Comparison of ENCODE assay signal across 20 mouse cellular contexts in the genomic region with DNA sequence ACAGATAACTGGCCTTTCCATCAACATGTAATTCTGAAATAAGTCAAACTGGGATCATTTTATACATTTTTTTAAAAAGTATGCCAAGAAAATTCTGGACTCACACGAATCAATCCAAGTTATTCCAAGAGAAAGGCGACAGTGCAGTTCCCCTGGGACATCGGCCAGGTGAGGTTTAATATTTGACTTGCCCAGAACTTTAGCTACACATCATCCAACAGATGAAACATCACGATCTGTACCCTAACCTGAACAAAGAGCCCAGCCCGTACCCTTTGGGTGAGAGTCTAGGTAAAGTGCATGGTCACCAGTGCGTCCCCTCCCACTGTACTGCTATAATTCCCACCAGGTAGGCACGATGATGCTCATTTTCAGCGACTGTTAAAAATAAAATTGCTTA. TPM values are rescaled to one million over a fixed set of nuclear protein-coding genes. Genes with fewer than 3 reads are reported as not detected.
A peak's percentile ranks its signal among the peaks of the same experiment; 100 is the strongest.
DNase-seq lines count a peak whose midpoint lies in the region; ATAC-seq lines count a peak whose summit lies in the region.
"Had no signal": no experiment of that assay in that cellular context is flagged by ENCODE, and none has a peak within 500 bp of the region (broad histone marks: within the 10 kb centered on the region; RNA-seq: fewer than 3 reads in every experiment).

No protein-coding gene starts in this region.

- no peak overlapping the region for H3K27ac ChIP-seq in kidney, embryonic 16.5 days (ENCODE audit: low read length)
- H3K27ac ChIP-seq in liver, embryonic 16.5 days (ENCODE audit: low read length), result no peak overlapping the region
- no peak overlapping the region for H3K27ac ChIP-seq in midbrain, embryonic 11.5 days (ENCODE audit: low read depth, low read length)
- H3K27ac ChIP-seq: embryonic facial prominence, embryonic 10.5 days; forebrain, embryonic 13.5 days; hindbrain, embryonic 13.5 days had no signal

- H3K36me3 ChIP-seq in kidney, embryonic 16.5 days (ENCODE audit: insufficient read depth, low read length), result peaks cover 65% of the 10 kb centered on the region
- peaks cover 33% of the 10 kb centered on the region for H3K36me3 ChIP-seq in liver, embryonic 16.5 days (ENCODE audit: control insufficient read depth, insufficient read depth)
- H3K36me3 ChIP-seq in midbrain, embryonic 11.5 days (ENCODE audit: control insufficient read depth, insufficient read depth, low read length), result peaks cover 6% of the 10 kb centered on the region; the same call in 1 of the 2 replicates

- H3K4me1 ChIP-seq in kidney, embryonic 16.5 days (ENCODE audit: insufficient read depth, low read length), result no peaks in the 10 kb centered on the region
- H3K4me1 ChIP-seq in liver, embryonic 16.5 days (ENCODE audit: control insufficient read depth, low read depth, low read length), result no peaks in the 10 kb centered on the region
- H3K4me1 ChIP-seq in midbrain, embryonic 11.5 days (ENCODE audit: control insufficient read depth, insufficient read depth, low read length), result no peaks in the 10 kb centered on the region
- H3K4me1 ChIP-seq: embryonic facial prominence, embryonic 10.5 days; forebrain, embryonic 13.5 days; hindbrain, embryonic 13.5 days had no signal

- peak; percentile 66 for DNase-seq in kidney, adult 18-20 months
- DNase-seq in liver, result no peak
- peak; percentile 55 for DNase-seq in kidney, postnatal 14 days
- no peak for DNase-seq in thymus, postnatal 0 days (ENCODE audit: low spot score)
- DNase-seq in midbrain, embryonic 11.5 days (ENCODE audit: low spot score, missing footprints), result no peak
- DNase-seq: adrenal gland, adult 8-10 months; adrenal gland, postnatal 36 days; cerebellum, adult 2 months; cerebellum, postnatal 10 days; forebrain, postnatal 0 days; gastrocnemius, postnatal 14 days; heart, postnatal 10 days had no signal

- no peak overlapping the region for H3K4me3 ChIP-seq in kidney, embryonic 16.5 days (ENCODE audit: low read length)
- no peak overlapping the region for H3K4me3 ChIP-seq in liver, embryonic 16.5 days (ENCODE audit: low read depth, low read length)
- no peak overlapping the region for H3K4me3 ChIP-seq in midbrain, embryonic 11.5 days (ENCODE audit: low read depth, low read length)
- H3K4me3 ChIP-seq: embryonic facial prominence, embryonic 10.5 days; forebrain, embryonic 13.5 days; hindbrain, embryonic 13.5 days had no signal

- 94% methylated on average over 8 of the region's 8 CpGs for WGBS in kidney, embryonic 16.5 days
- WGBS in liver, embryonic 16.5 days (ENCODE audit: insufficient replicate concordance), result 80% methylated on average over 8 of the region's 8 CpGs
- 95% methylated on average over 8 of the region's 8 CpGs for WGBS in midbrain, embryonic 11.5 days

- H3K27me3 ChIP-seq in kidney, embryonic 16.5 days (ENCODE audit: insufficient read depth, low read length), result no peaks in the 10 kb centered on the region
- H3K27me3 ChIP-seq in liver, embryonic 16.5 days (ENCODE audit: control insufficient read depth, insufficient read depth, low read depth, low read length), result no peaks in the 10 kb centered on the region
- H3K27me3 ChIP-seq in midbrain, embryonic 11.5 days (ENCODE audit: control insufficient read depth, insufficient read depth, low read length), result no peaks in the 10 kb centered on the region
- H3K27me3 ChIP-seq: forebrain, embryonic 13.5 days; hindbrain, embryonic 13.5 days had no signal

- no peak overlapping the region for H3K4me2 ChIP-seq in kidney, embryonic 16.5 days (replicated peaks; ENCODE audit: low read depth, low read length)
- H3K4me2 ChIP-seq in liver, embryonic 16.5 days (ENCODE audit: low read depth, low read length), result no peak overlapping the region
- no peak overlapping the region for H3K4me2 ChIP-seq in midbrain, embryonic 11.5 days
- H3K4me2 ChIP-seq: forebrain, embryonic 13.5 days; hindbrain, embryonic 13.5 days had no signal

- no peak for ATAC-seq in kidney, embryonic 16.5 days (ENCODE audit: low FRiP score, low TSS enrichment)
- 0 out of 2 replicates have a peak, but pooled peaks have one; percentile 24 for ATAC-seq in liver, embryonic 16.5 days (ENCODE audit: low read depth)
- ATAC-seq in midbrain, embryonic 11.5 days (ENCODE audit: low FRiP score), result no peak
- ATAC-seq: forebrain, embryonic 13.5 days; forebrain, postnatal 0 days had no signal

- no peaks in the 10 kb centered on the region for H3K9me3 ChIP-seq in kidney, embryonic 16.5 days (ENCODE audit: low read length)
- H3K9me3 ChIP-seq in liver, embryonic 16.5 days (replicated peaks; ENCODE audit: control insufficient read depth, low read length), result no peaks in the 10 kb centered on the region
- no peaks in the 10 kb centered on the region for H3K9me3 ChIP-seq in midbrain, embryonic 11.5 days (ENCODE audit: control insufficient read depth, low read length)
- H3K9me3 ChIP-seq: embryonic facial prominence, embryonic 10.5 days; forebrain, embryonic 13.5 days; hindbrain, embryonic 13.5 days had no signal

- no peak overlapping the region for H3K9ac ChIP-seq in kidney, embryonic 16.5 days (replicated peaks; ENCODE audit: low read length)
- H3K9ac ChIP-seq in liver, embryonic 16.5 days (ENCODE audit: low read depth, low read length), result no peak overlapping the region
- H3K9ac ChIP-seq in midbrain, embryonic 11.5 days (ENCODE audit: low read length), result no peak overlapping the region
- H3K9ac ChIP-seq: forebrain, embryonic 13.5 days; forebrain, postnatal 0 days; hindbrain, embryonic 13.5 days had no signal

RNA-seq across cellular contexts. Expression of a gene that starts 19.0 kb away (rescaled TPM):
- polyA plus RNA-seq in kidney, embryonic 16.5 days (2015; fragmentation: Nextera tagmentation; extraction: Ambion mirVana), result 7.8 and 8.7 TPM in 2 replicates
- 5.5 and 6.0 TPM in 2 replicates for polyA plus RNA-seq in liver, embryonic 16.5 days (2015; fragmentation: Nextera tagmentation; extraction: Ambion mirVana)
- 6.7 and 7.0 TPM in 2 replicates for polyA plus RNA-seq in thymus, postnatal 0 days (2015; fragmentation: Nextera tagmentation; extraction: Ambion mirVana)
- polyA plus RNA-seq in midbrain, embryonic 11.5 days (2014; fragmentation: Nextera tagmentation; extraction: Ambion mirVana), result 16.3 and 17.4 TPM in 2 replicates

RNA-seq across cellular contexts. Expression of a gene that starts 21.5 kb away (rescaled TPM):
- polyA plus RNA-seq in kidney, embryonic 16.5 days (2015; fragmentation: Nextera tagmentation; extraction: Ambion mirVana), result 54.8 and 57.9 TPM in 2 replicates
- 27.3 and 31.7 TPM in 2 replicates for polyA plus RNA-seq in liver, embryonic 16.5 days (2015; fragmentation: Nextera tagmentation; extraction: Ambion mirVana)
- polyA plus RNA-seq in thymus, postnatal 0 days (2015; fragmentation: Nextera tagmentation; extraction: Ambion mirVana), result 48.9 and 51.0 TPM in 2 replicates
- 61.7 and 67.7 TPM in 2 replicates for polyA plus RNA-seq in midbrain, embryonic 11.5 days (2014; fragmentation: Nextera tagmentation; extraction: Ambion mirVana)

RNA-seq across cellular contexts. Expression of a gene that starts 36.3 kb away (rescaled TPM):
- not detected in 2 replicates for polyA plus RNA-seq in kidney, embryonic 16.5 days (2015; fragmentation: Nextera tagmentation; extraction: Ambion mirVana)
- polyA plus RNA-seq in liver, embryonic 16.5 days (2015; fragmentation: Nextera tagmentation; extraction: Ambion mirVana), result not detected in 2 replicates
- polyA plus RNA-seq in thymus, postnatal 0 days (2015; fragmentation: Nextera tagmentation; extraction: Ambion mirVana), result not detected in 2 replicates
- polyA plus RNA-seq in midbrain, embryonic 11.5 days (2014; fragmentation: Nextera tagmentation; extraction: Ambion mirVana), result not detected in 2 replicates
- polyA plus RNA-seq: cerebellum, adult 2 months; embryonic facial prominence, embryonic 10.5 days; embryonic facial prominence, embryonic 14.5 days; forebrain, embryonic 13.5 days; forebrain, postnatal 0 days; gonadal fat pad, adult 2 months; heart, embryonic 14.5 days; hindbrain, embryonic 13.5 days had no signal

Comparison
In these comparisons a context has a peak if more than half of its experiments do, and no peak if none do; other contexts are left out.
1. DNase-seq: peak in kidney, adult 18-20 months (single experiment) and kidney, postnatal 14 days (single experiment); none in liver (single experiment), thymus, postnatal 0 days (single experiment) and midbrain, embryonic 11.5 days (single experiment).